Mouse (Mus musculus): ENCODE data around the gene Podxl2. TPM values are rescaled to one million over a fixed set of nuclear protein-coding genes. Genes with fewer than 3 reads are reported as not detected.

Podxl2 gene
- total RNA-seq, 2 experiments from 2014 or later: 191 to 243 TPM

DNA sequence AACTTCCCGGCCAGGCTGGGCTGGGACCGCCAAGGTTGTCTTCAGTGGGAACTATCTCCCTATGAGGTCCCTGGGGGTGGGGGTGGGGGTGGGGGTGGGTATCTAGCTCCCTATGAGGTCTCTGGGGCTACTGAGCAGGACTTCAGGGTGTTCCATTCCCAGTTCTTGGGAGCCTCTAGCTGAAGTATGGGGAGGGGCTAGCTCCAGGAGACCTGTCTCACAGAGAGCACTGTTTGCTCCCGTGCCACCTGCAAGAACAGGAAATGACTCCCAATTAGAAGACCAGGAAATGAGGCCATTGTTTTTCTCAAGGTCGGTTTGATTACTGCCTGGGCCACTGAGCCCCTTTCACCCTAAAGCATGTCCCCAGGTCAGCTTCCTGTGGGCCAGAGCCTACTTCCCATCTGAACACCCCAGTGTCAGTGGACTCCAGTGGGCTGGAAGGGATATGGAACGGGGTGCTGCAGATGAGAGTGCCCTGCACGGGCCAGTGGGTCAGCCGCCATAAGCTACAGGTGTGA is 62.9 kb downstream of the Podxl2 start:
- DNase-seq (ENCODE audit: low spot score in 2 of 2): no peak
- intact Hi-C loops (cut with DNase I): loop anchor here (5.0 kb wide), 1 partner anchor 80 kb away; no protein-coding TSS in a partner anchor

DNA sequence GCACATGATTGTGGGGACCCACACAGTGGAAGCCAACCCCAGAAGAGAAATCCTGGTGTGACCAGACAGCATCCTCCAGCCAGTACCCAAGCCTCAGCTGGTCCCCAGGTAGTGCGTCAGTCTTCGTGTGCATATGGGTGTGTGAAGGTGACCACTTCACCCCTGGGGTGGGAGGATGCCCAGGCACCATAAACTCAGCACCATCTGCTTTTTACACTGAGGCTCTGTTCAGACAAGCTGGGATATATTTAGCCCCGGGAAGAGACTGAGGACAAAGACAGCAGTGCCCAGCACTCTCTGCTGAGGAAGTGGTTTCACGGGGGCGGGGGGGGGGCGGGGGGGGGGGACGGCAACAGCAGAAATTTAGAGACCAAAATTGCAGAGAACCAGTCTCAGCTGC is 63.4 kb downstream of the Podxl2 start:
- intact Hi-C loops (cut with DNase I): loop anchor here (5.0 kb wide), 1 partner anchor 79 kb away; no protein-coding TSS in a partner anchor
- peak; percentile 48 to 63 for DNase-seq (ENCODE audit: low spot score in 2 of 2)

DNA sequence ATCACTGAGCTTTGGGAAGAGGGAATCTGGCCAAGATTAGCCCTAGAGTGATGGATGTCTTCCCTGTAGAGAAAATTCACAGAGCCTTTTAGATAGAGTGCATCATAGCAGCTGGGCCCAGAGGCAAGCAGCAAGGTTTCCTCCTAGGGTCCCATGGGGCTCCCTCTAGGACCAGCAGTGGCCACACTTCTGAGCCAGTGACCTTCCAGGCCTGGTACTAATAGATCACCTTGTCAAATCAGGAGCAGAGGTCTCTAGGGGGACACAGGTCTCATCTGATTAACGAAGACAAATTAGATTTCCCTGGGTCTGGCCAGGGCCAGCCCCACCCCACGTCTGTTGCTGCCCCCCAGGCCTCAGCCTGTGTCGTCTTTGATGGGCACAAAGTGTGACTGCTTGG is 64.6 kb downstream of the Podxl2 start:
- DNase-seq (ENCODE audit: low spot score in 2 of 2): no peak
- intact Hi-C loops (cut with DNase I): loop anchor here (5.0 kb wide), 1 partner anchor 78 kb away; no protein-coding TSS in a partner anchor

DNA sequence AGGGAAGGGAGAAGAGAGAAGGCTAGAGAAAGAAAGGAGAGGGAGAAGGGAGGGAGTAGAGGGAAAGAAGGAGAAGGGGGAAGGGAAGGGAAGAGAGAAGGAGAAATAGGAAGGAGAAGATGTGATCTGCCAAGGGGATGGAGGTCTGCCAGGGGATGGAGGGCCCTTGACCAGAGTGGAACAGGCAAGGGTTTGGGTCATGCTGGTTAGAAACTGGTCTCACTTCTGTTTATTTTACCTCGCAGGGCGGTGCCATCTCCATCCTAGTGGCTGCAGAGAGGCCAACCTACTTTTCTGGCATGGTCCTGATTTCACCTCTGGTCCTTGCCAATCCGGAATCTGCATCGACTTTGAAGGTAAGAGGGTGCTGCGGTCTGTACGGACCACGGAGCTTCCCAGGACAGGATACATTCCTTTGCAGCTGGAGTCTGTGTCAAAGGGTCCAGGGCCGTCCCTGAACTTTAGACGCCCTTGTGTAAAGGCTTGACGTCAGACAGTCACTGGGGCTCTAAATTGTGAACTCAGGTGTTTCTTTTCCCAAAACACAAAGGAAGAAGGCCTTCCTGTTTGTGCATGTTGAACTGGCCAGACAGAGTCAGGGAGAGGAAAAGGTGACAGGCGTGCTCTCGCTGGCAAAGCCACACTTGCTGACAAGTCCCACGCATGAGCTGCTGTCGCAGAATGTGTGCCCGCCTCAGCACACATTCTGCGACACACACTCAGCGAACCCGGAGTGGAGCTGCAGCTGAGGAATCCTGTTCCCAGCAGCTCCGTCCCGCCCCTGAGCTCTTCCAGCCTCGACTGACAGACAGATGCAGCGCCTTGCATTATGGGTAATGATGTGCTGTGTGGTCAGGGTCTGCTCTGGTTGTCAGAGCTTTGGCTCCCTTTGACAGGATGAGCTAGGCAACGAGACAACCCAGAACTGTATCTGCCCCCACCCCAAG is 65.5 kb downstream of the Podxl2 start:
- DNase-seq (ENCODE audit: low spot score in 2 of 2): no peak
- intact Hi-C loops (cut with DNase I): loop anchor here (5.0 kb wide), 1 partner anchor 77 kb away; no protein-coding TSS in a partner anchor

DNA sequence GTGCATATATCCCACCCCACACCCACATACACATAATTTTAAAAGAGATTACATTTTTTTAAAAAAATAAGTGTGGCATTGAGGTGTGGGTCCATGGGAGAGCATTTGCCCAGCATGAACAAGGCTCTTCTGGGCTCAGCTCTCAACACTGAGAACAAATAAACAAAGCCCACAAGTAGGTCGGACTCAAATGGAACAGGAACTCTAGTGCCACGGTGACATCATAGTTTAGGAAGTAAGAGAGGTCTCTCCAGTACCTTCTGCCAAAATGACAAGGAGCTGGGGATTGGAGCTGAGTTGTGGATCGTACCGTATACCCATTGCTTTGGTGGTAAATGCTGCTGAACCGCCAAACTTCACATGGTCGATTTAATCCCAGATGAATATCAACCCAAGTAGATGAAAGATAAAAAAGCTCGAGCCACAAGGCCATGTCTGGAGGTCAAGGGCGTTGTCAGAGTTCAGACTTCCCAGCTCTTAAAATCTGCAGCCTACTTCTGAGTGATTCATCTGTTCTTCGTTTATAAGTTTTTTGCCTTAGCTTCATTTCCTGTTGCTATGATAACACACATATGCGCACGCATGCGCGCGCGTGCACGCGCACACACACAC is 69.8 kb downstream of the Podxl2 start:
- intact Hi-C loops (cut with DNase I): no loop called here

DNA sequence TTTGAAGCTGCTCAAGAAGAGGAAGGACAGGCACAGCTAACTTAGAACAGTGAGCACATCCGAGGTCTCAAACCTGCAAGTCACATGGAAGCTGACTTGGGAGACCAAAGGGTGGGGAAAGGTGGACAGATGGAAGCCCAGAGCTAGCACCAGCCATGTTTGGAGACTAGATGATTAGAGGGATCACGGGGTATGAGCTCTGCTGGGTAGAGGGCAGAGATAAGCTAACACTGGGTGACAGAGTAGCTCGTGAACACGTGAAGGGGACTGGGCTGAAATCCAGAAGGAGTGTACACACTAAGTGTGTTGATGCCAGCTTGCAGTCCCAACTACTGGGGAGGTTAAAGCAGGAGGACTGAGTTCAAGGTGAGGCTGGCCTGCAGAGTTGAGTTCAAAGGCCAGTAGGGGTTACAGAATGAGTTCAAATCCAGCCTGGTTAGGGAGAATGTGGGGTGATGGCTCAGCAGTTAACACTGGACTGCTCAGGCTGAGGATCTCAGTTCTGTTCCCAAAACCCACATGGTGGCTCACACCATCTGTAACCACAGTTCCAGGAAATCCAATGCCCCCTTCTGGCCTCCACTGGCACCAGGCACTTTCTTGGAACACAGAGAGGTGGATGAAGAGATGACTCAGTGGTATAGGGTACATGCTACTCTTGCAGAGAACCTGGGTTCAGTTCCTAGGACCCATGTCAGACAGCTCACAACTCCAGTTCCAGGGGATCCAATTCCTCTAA is 70.7 kb downstream of the Podxl2 start:
- intact Hi-C loops (cut with DNase I): no loop called here
- no peak for DNase-seq (ENCODE audit: low spot score in 2 of 2)

More for the DNA sequence above, 69.8 kb downstream of the Podxl2 start:
- no peak for DNase-seq (ENCODE audit: low spot score in 2 of 2)

DNA sequence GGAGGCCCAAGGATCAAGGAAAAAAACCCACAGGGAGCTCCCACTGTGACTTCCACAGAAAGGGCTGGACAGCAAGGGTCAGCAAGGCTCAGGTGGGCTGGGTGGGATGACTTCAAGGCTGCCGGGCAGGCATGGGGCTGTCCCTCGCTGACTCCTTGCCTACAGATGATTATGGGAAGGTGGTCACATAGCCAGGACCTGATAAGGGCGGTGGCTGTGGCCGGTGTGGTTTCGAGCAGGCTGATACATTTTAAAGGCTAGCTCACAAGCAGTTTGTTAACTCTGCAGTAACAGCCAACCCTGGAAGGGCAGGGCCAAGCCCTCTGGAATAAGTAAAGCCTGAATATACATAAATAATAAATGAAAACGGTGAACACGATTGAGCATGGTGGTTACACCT is 71.8 kb downstream of the Podxl2 start:
- no peak for DNase-seq (ENCODE audit: low spot score in 2 of 2)
- intact Hi-C loops (cut with DNase I): no loop called here

DNA sequence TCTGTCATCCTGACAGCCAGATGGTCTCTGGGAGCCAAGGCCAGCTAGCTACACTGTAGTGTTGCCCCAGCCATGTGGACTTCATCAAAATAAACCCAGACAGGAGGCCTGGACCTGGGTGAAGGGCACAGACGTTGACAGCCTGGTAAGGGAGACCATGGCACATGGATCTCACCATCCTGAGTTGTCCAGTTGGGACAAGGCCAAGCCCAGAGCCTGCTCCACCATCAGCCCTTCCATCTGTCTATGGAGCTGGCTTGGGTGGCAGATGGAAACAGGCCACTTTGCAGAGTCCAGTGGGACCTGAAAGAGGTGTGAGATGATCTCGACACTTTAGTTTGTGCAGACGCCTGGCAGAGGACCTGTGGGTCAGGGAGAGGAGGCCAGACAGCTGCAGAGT is 74.1 kb downstream of the Podxl2 start:
- DNase-seq (ENCODE audit: low spot score in 2 of 2): no peak
- intact Hi-C loops (cut with DNase I): no loop called here

DNA sequence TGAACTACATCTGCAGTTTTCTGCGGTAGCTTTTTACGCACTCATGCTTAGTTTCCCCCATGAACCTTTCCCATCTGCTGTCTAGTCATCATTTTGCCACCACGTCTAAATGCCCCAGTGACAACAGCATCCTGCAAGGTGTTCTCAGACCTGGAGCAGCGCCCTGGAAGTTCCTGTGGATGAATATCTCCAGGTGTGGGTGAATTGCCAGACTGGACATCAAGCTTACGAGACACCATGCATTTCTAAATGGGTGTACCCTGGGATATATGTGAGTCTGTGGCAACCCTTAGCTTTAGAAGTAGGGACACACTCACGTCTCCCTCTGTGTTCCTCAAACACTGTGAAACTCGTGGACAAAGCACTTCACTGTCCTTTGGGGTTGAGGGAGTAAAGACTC is 74.7 kb downstream of the Podxl2 start:
- DNase-seq (ENCODE audit: low spot score in 2 of 2): no peak
- intact Hi-C loops (cut with DNase I): no loop called here

DNA sequence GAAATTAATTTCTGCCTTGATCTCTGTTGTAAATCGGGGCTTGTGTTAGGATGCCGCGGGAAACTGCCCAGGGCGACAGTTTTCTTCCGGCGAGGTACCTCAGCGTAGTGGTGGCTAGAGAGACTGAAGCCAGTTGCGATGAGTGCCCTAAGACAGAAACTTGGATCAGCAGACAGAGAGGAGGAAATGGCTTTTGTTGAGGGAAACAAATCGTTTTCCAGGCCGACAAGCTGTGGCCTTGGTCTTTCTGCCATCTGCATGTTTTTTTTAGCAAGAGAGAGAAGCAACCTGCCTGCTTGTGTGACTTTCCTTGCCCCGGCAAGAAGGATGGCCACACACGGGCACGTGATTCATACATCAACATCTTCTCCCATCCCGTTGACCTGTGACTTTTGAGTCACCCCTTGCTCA is 80.3 kb downstream of the Podxl2 start:
- no peak for DNase-seq (ENCODE audit: low spot score in 2 of 2)
- intact Hi-C loops (cut with DNase I): no loop called here

DNA sequence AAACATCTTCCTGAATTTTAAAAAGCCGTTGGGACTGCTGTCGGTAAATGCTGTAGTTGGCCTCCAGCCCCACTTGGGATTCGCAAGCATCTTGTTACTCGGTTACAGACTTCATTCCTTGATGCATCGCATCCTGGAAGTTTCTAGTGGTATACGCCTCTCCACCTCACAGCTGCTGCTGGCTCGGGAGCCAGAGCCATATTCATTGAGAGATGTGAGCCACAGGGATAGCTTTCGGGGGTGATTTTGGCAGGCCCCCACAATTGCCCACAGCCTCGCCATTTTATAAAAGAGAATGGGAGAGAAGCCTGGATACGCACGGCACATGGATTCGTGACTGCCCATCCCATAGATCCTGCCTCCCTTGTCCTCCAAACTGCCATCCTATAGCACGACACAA is 81.0 kb downstream of the Podxl2 start:
- peak in 1 of 2 experiments; percentile 33 for DNase-seq (ENCODE audit: low spot score in 2 of 2)
- intact Hi-C loops (cut with DNase I): no loop called here

DNA sequence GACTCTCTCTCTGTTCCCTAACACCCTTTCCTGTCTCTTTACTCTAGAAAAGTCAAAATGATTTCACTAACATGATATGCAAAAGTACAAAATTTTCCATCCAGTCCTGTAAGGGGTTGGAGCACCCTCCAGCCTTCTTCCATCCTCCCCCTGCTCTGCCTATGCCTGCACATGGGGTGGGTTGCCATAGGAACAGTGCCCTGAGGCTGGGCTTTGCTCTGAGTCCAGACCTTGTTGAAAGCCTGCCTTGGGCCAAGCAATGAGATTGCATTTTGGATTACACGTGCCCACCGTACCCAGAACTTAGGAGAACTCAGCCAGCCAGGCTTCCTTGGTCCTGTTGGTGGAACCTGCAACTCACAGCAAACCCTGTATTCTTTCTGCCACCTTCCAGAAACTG is 81.6 kb downstream of the Podxl2 start:
- intact Hi-C loops (cut with DNase I): no loop called here
- no peak for DNase-seq (ENCODE audit: low spot score in 2 of 2)

Other genes starting within 250 kb of the Podxl2 start
- under 1 TPM in 1 of 2 experiments, not detected in 1; 0.22 TPM for gene Kbtbd12, start 237.1 kb downstream of the Podxl2 start, total RNA-seq (2021)
- gene Mgll, start 150.6 kb downstream of the Podxl2 start, total RNA-seq (2021): 100 to 1,000 TPM; 152 to 153 TPM
- gene Abtb1, start 33.1 kb downstream of the Podxl2 start, total RNA-seq (2021): 10 to 100 TPM; 32.6 to 34.6 TPM
- gene Mcm2, start 23.7 kb upstream of the Podxl2 start, total RNA-seq (2021): 1 to 10 TPM; 3.6 to 3.8 TPM
- gene Tpra1, start 27.2 kb upstream of the Podxl2 start, total RNA-seq (2021): 10 to 100 TPM; 39.7 to 45.2 TPM